In genomic region chr5:76183750-76184261, GRCm38 (mm10) we compare ENCODE assay signal across 8 mouse cellular contexts. TPM values are rescaled to one million over a fixed set of nuclear protein-coding genes. Genes with fewer than 3 reads are reported as not detected.
DNase-seq lines count a peak whose midpoint lies in the region; ATAC-seq and TF ChIP-seq lines count a peak whose summit lies in the region.

TSS of gene Tmem165 (plus strand) at chr5:76183880.

- 6% methylated on average over 53 of the region's 62 CpGs for WGBS in forebrain, postnatal 0 days
- under 1% methylated on average over 44 of the region's 62 CpGs for WGBS in lung, embryonic 15.5 days

- H3K4me3 ChIP-seq in G1E (ENCODE audit: low read depth, low read length): peak within 1 kb of the TSS; percentile 96
- peak within 1 kb of the TSS; percentile 85 for H3K4me3 ChIP-seq in forebrain, postnatal 0 days (ENCODE audit: low read depth, low read length)
- H3K4me3 ChIP-seq in lung, embryonic 15.5 days: peak within 1 kb of the TSS; percentile 91

- no peak for TF ChIP-seq CTCF in G1E (IDR thresholded peaks at IDR 0.05; ENCODE audit: low read depth, low read length)
- TF ChIP-seq CTCF in forebrain, postnatal 0 days (IDR thresholded peaks at IDR 0.05; ENCODE audit: low read depth): 0 out of 2 replicates have a peak, but pooled peaks have one; percentile 2

- ATAC-seq in G1E (ENCODE audit: extremely low read depth, insufficient number of reproducible peaks, low FRiP score, poor library complexity, severe bottlenecking): peak; percentile 88
- peak; percentile 98 for ATAC-seq in forebrain, postnatal 0 days
- ATAC-seq in lung, embryonic 15.5 days (ENCODE audit: borderline replicate concordance, extremely low read depth, low FRiP score, low TSS enrichment): peak; percentile 97

- peak within 1 kb of the TSS; percentile 83 for H3K4me2 ChIP-seq in forebrain, postnatal 0 days (ENCODE audit: low read depth)
- peak within 1 kb of the TSS; percentile 84 for H3K4me2 ChIP-seq in lung, embryonic 15.5 days

- peaks cover 37% of the 10 kb centered on the region for H3K4me1 ChIP-seq in G1E (ENCODE audit: insufficient read depth, low read depth, low read length)
- peaks cover 12% of the 10 kb centered on the region for H3K4me1 ChIP-seq in forebrain, postnatal 0 days (ENCODE audit: insufficient read depth)
- peaks cover 29% of the 10 kb centered on the region for H3K4me1 ChIP-seq in lung, embryonic 15.5 days

- H3K9ac ChIP-seq in forebrain, postnatal 0 days: peak within 1 kb of the TSS; percentile 83
- H3K9ac ChIP-seq in lung, embryonic 15.5 days: peak within 1 kb of the TSS; percentile 95

- no peaks in the 10 kb centered on the region for H3K9me3 ChIP-seq in G1E (replicated peaks)
- no peaks in the 10 kb centered on the region for H3K9me3 ChIP-seq in forebrain, postnatal 0 days (ENCODE audit: low read length)
- H3K9me3 ChIP-seq in lung, embryonic 15.5 days: no peaks in the 10 kb centered on the region

- DNase-seq in G1E (ENCODE audit: low spot score): peak; percentile 89
- DNase-seq in cerebellum, adult 18-20 months: peak; percentile 97 to 98
- peak; percentile 95 for DNase-seq in forebrain, postnatal 0 days
- DNase-seq in heart, postnatal 4 days: peak; percentile 95
- DNase-seq in layer of hippocampus, adult 8-10 months (ENCODE audit: low spot score in 2 of 2): peak; percentile 91 to 92
- peak; percentile 91 for DNase-seq in ovary, adult 18-20 months (ENCODE audit: low spot score)
- peak; percentile 90 for DNase-seq in thymus, postnatal 0 days (ENCODE audit: low spot score)

- peaks cover 7% of the 10 kb centered on the region; the same call in 1 of the 2 replicates for H3K27me3 ChIP-seq in G1E (ENCODE audit: insufficient read depth, low read length)
- no peaks in the 10 kb centered on the region for H3K27me3 ChIP-seq in forebrain, postnatal 0 days (ENCODE audit: insufficient read depth, low read length)
- H3K27me3 ChIP-seq in lung, embryonic 15.5 days: no peaks in the 10 kb centered on the region

- peaks cover 19% of the 10 kb centered on the region for H3K36me3 ChIP-seq in G1E (replicated peaks)
- H3K36me3 ChIP-seq in forebrain, postnatal 0 days (ENCODE audit: insufficient read depth): no peaks in the 10 kb centered on the region
- no peaks in the 10 kb centered on the region for H3K36me3 ChIP-seq in lung, embryonic 15.5 days

- H3K27ac ChIP-seq in forebrain, postnatal 0 days (ENCODE audit: low read depth, low read length): peak within 1 kb of the TSS; percentile 92
- H3K27ac ChIP-seq in lung, embryonic 15.5 days: peak within 1 kb of the TSS; percentile 97

RNA-seq across cellular contexts. Expression of gene Tmem165, which starts in this region (rescaled TPM):
- 70.1 and 87.2 TPM in 2 replicates for total RNA-seq in G1E (2014; fragmentation: Nextera tagmentation)
- 66.7 and 91.4 TPM in 2 replicates for total RNA-seq in G1E (2017)
- 49.9 and 73.9 TPM in 2 replicates for polyA plus RNA-seq in G1E (2012)
- total RNA-seq in forebrain, postnatal 0 days (2014; rRNA removed): 70.6 and 77.5 TPM in 2 replicates
- polyA plus RNA-seq in forebrain, postnatal 0 days (2015; fragmentation: Nextera tagmentation; extraction: Ambion mirVana): 35.1 and 41.4 TPM in 2 replicates
- 10 to 100 TPM; 49.4 to 50.4 TPM for total RNA-seq in heart, postnatal 4 days (2021)
- 10 to 100 TPM; 28.6 to 38.4 (median 33.6) TPM for total RNA-seq in layer of hippocampus, adult 8-10 months (2022)
- 108 and 110 TPM in 2 replicates for polyA plus RNA-seq in lung, embryonic 15.5 days (2015; fragmentation: Nextera tagmentation; extraction: Ambion mirVana)
- 59.3 and 73.1 TPM in 2 replicates for polyA plus RNA-seq in thymus, postnatal 0 days (2015; fragmentation: Nextera tagmentation; extraction: Ambion mirVana)

Comparison
In these comparisons a context has a peak if more than half of its experiments do, and no peak if none do; other contexts are left out.
1. Peak in every context shown above with its lines: DNase-seq, ATAC-seq, H3K4me3 ChIP-seq and H3K27ac ChIP-seq.